Mouse (Mus musculus) cerebellum, postnatal 4 days (tissue): ENCODE measurements around the gene Hikeshi.

Source experiments
- DNase-seq, 2 experiments: peaks; one replicate each; pipeline ENCODE4 v3.0.0; 2022; ENCODE audit warnings: low spot score in 2 of 2, mixed read lengths in 1 of 2

Hikeshi gene

DNA sequence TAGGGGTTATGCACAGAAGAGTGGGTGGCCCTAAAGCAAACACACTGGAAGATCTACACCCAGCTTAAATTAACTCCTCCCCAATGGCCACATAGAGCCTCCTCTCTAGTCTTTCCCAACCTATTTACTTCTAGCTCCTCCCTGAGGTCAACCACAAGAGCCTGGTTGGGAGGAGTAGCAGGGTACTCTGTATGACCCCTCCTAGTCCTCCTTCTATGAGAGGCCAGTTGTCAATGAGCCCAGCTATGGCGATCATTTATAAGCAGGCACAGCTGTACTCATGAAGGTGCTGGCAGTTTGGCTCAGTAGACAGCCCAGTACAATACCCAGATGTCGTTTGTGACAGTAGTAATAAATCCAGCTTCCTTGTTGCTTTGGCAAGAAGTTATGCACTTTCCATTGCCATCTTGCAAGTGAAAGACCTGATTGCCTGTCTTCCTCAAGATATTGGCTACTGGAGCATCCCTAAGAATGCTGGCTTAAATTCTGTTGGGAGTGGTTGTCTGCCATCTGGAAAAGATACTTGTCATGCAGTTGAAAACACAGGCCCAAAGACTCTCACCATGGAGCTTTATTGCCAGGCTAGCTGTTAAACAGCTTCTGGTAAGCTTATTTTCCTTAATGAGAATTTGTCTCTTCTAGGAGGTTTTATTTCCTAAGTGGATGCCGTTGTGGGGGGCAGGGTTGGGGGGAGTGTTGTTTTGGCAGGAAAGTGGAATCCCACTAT lies 27.4 kb downstream of the Hikeshi start:
- DNase-seq: no peak

DNA sequence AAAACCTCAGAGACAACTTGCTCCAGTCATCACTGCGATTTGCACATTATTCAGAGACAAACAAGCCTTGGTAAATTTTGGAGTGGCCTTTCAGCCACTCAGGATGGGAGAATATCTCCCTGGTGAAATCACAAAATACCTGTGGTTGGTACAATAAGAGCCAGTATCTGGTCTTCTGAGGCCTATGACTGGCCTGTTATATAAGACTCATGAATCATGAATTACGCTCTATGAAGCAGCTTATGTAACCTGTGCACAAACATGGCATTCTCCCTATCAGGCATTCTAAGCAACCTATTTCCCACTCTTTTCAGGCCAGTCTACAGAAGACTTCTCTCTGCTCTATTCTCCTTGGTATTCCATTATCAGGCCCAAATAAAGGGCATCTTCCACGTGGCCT lies 28.6 kb downstream of the Hikeshi start:
- no peak for DNase-seq

DNA sequence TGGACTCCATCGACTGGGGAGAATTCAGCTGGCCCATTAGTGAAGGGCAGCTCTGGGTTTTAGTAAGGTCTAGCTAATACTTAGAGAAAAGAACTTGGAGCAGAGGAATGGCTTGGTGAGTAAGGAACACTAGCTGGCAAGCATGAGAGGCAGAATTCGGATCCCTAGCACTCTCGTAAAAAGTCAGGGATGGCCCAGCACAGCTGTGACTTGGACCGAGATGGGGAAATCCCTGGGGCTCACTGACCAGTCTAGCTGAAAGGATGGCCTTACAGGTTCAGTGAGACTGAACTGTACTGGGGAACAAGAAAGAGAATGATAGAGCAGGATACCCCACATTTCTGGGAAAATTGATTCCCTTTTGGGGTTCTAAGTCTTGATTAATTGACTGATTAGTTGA lies 31.3 kb downstream of the Hikeshi start:
- DNase-seq: no peak

DNA sequence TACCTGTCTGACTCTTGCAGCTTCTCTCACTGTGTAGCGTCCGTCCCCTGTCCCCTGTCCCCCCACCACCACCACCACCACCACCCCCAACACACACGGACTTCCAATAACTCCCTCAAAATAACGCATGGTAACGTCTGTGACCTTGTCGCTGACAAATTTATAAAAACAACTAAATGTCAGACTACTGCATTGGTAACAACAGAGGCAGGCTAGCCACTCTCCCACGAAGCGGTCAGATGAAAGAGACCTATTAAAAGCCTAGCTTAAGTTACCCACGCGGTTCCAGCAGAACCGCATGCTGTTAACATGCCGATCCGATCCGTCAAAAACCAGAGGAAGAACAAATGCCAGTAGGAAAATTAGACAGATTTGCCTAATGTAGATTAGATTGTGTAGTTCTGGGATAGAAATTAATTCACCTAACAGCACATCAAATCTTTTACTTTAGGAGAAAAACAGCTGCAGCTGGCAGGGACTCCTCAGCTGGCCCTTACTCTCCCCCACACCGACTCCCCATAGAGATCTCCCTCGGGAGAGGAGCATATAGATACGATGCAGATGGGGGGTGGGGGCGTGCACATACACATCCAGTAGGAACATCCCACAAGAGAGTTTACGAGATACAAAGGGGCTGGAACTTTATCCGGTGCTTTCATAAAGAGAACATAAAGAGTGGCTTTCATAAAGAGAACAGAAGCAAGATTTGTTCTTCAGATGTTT lies 31.9 kb downstream of the Hikeshi start:
- DNase-seq: no peak

DNA sequence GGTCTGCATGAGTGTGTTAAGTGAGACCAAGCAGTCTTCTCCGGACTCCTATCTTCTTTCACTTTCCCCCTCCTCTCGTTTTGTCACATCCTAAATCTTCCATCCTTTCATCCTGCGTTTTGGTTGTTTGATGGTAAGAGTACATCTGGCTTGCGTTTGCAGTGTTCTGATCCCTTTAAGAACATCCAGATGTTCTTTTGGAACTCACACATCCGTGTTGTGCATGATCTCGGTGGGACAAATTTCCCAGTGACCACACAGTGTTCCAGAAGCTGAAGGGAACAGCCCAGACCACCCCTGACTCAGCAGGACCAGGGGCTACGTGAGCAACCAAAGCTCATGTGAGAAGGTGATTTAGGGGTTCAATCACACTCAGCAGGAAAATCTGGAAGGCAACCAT lies 32.6 kb downstream of the Hikeshi start:
- no peak for DNase-seq

DNA sequence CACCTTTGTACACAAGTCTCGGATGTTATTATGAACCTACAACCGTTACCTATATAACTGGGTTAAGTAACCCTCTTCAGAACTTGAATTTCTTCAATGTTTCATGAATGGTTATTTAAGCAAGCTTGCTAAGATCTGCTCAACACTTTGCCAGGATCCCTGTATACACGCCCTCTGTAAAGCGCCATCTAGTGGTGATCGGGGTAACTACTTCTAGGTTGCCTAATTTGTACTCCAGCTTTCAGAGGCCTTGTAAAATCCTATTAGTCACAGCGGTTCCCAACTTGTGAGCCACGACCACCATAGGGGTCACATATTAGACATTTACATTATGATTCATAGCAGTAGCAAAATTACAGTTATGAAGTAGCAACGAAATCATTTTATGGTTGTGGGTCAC lies 33.1 kb downstream of the Hikeshi start:
- DNase-seq: peak; percentile 58 to 77

DNA sequence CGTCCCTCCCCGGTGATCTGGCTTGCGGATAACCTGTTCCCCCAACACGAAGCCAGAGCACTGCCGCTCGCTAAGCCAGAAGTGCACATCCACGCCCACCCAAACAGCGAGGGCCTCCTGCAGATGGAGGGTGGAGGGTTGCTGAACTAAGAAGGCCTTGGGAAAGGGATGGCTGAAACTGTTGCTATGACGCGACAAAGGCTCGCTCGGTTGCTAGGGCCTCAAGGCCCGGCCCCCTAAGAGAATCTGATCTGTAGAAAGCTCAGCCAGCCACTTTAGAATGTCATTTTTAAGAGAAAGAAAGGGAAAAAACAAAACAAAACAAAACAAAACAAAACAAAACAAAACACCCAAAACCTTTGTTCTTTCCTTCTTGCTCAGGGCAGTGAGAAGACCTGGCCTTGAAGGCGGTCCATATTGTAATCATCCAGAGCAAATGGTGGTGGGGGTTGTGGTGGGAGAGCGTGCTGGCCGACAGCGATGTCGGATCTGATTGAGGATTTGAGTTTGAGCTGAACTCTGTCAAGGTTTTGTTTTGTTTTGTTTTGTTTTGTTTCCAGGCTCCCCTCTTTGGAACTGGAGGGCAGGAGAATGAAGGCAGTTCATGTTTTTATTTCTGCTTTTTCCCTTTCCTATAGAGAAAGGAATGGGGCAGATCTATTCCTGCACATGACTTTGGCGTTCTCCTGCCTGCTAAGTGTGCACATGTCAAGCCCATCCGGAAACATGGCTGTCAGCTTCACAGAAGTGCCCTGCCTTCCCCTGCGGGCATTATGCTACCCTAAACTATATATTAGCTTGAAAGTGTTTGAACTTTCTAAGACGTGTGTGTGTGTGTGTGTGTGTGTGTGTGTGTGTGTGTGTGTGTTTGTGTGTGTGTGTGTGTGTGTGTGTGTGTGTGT lies 37.3 kb downstream of the Hikeshi start, which contains the start of gene Ccdc81:
Gene Ccdc81 (minus strand): TSS at position 188 of the 902 bp plus-strand sequence.
- no peak for DNase-seq

DNA sequence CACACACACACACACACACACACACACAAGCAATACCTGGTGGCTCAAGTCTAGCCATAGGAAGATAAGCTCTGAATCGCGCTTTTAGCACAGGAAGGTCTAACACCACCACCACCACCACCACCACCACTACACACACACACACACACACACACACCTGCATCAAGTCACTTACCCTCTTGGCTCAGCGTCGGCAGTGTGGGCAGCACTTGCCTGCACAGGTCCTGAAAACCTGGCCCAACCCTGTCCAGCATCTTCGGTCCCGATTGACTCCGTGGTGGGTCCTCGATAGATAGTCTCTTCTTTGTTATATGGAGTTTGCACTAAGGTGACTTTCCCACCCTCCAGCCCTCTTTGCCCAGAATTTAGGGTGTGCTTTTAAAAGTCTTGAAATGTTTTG lies 38.0 kb downstream of the Hikeshi start:
- DNase-seq: no peak

DNA sequence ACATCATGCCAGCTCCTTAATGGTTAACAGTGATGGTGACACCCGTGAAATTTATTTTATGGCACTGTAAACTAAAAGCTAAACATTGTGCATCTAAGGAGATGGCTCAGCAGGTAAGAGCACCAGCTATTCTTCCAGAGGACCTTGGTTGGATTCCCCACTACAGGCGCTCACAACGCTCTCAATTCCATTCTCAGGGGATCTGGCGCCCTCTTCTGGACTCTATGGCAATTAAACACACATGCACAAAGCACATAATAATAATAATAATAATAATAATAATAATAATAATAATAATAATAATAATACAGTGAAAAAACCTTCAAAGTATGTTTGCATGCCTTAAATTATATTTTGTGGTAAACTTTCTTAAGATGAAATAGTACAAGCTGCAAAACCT lies 49.1 kb downstream of the Hikeshi start:
- DNase-seq: peak in 1 of 2 experiments; percentile 24

DNA sequence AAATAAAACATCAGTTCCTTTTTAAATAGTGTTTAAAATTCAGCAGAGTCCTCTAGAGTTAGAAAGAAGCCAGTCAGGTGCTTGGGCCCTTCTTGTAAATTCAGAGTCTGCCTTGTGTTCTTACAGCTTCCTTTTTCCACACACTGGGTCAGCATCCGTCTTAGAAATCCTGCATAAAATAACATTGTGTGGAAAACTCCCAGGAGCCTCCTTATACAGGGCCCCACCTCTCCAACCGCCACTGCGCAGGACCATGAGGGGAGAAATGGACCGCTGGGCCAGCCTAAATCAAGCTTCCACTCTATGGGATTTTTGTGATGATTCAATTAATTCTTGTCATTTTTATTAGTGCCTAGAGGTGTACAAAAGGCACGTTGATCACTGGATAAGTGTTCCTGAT lies 49.6 kb downstream of the Hikeshi start:
- DNase-seq: no peak

DNA sequence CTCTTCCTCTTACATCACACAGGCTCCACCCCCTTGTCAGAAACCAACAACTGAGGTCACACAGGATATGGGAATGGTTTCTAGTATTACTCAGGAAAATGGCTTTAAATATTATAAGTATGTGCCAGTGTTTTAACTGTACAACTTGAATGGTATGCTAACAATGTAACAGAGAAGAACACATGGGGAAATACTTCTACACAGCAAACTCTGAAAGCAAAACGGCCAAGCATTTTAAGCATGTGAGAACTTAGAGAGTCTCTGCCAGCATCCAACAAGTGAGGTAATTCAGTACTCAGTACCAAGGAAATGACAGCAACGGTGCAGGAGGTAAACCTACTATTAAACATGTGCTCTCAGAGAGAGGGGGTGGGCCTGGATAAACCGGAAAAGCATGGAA lies 56.5 kb downstream of the Hikeshi start:
- no peak for DNase-seq

DNA sequence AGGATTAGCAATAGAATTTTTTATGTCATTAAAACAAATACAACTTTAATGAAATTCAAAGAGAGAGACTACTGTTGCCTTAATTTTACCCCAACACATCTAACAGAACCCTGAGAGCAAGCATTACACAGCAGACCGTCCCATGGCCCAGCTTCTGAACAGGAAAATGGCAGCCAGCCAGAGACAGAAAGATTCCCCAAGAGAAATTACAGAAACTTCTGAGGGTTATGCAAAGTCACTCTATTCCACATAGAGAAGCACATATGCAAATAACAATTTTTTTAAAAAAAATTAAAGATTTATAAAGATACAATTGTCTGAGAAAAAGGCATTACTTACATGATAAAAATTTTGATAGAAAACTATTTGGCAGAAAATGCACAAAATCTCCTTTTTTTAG lies 61.3 kb downstream of the Hikeshi start:
- DNase-seq: no peak
